Mouse (Mus musculus): ENCODE data around the gene Cyp1a2. TPM values are rescaled to one million over a fixed set of nuclear protein-coding genes. Genes with fewer than 3 reads are reported as not detected.

Gene Cyp1a2
- polyA plus RNA-seq (2015; fragmentation: Nextera tagmentation; extraction: Ambion mirVana): not detected in 2 replicates

GRCm38 (mm10) chr9:57683520-57683919 is at the start of gene Cyp1a2:
Gene Cyp1a2 (minus strand): TSS chr9:57683703.
- no peak within 1 kb of the TSS for H3K27ac ChIP-seq (ENCODE audit: low read length)
- H3K36me3 ChIP-seq (ENCODE audit: control insufficient read depth, insufficient read depth, low read length): no peaks in the 10 kb centered on the region
- H3K4me3 ChIP-seq (ENCODE audit: low read depth, low read length): no peak within 1 kb of the TSS
- no peak within 1 kb of the TSS for H3K9ac ChIP-seq (ENCODE audit: low read depth, low read length)
- no peaks in the 10 kb centered on the region for H3K4me1 ChIP-seq (ENCODE audit: control insufficient read depth, insufficient read depth, low read length)
- H3K4me2 ChIP-seq (ENCODE audit: low read length): no peak within 1 kb of the TSS
- 75% methylated on average over 5 of the region's 5 CpGs for WGBS
- H3K27me3 ChIP-seq (ENCODE audit: control insufficient read depth, insufficient read depth, low read depth, low read length): no peaks in the 10 kb centered on the region
- H3K9me3 ChIP-seq (replicated peaks; ENCODE audit: control insufficient read depth, low read length, poor library complexity, severe bottlenecking): no peaks in the 10 kb centered on the region
- no peak for ATAC-seq

GRCm38 (mm10) chr9:57728312-57728711 is 44.8 kb upstream of the Cyp1a2 start:
- no peak overlapping the region for H3K4me3 ChIP-seq (ENCODE audit: low read depth, low read length)
- no peaks in the 10 kb centered on the region for H3K27me3 ChIP-seq (ENCODE audit: control insufficient read depth, insufficient read depth, low read depth, low read length)
- no peak overlapping the region for H3K27ac ChIP-seq (ENCODE audit: low read length)
- peaks cover 6% of the 10 kb centered on the region; the same call in 1 of the 2 replicates for H3K36me3 ChIP-seq (ENCODE audit: control insufficient read depth, insufficient read depth, low read length)
- no peaks in the 10 kb centered on the region for H3K4me1 ChIP-seq (ENCODE audit: control insufficient read depth, insufficient read depth, low read length)
- H3K9me3 ChIP-seq (replicated peaks; ENCODE audit: control insufficient read depth, low read length, poor library complexity, severe bottlenecking): no peaks in the 10 kb centered on the region
- H3K4me2 ChIP-seq (ENCODE audit: low read length): no peak overlapping the region
- ATAC-seq: no peak
- no peak overlapping the region for H3K9ac ChIP-seq (ENCODE audit: low read depth, low read length)
- WGBS: 97% methylated on average over 1 of the region's 1 CpGs

GRCm38 (mm10) chr9:57724701-57725100 is 41.2 kb upstream of the Cyp1a2 start:
- no peak overlapping the region for H3K4me3 ChIP-seq (ENCODE audit: low read depth, low read length)
- H3K27me3 ChIP-seq (ENCODE audit: control insufficient read depth, insufficient read depth, low read depth, low read length): no peaks in the 10 kb centered on the region
- H3K36me3 ChIP-seq (ENCODE audit: control insufficient read depth, insufficient read depth, low read length): peaks cover 16% of the 10 kb centered on the region
- H3K9ac ChIP-seq (ENCODE audit: low read depth, low read length): no peak overlapping the region
- no peaks in the 10 kb centered on the region for H3K4me1 ChIP-seq (ENCODE audit: control insufficient read depth, insufficient read depth, low read length)
- WGBS: 95% methylated on average over 3 of the region's 3 CpGs
- H3K9me3 ChIP-seq (replicated peaks; ENCODE audit: control insufficient read depth, low read length, poor library complexity, severe bottlenecking): no peaks in the 10 kb centered on the region
- H3K27ac ChIP-seq (ENCODE audit: low read length): no peak overlapping the region
- no peak overlapping the region for H3K4me2 ChIP-seq (ENCODE audit: low read length)
- no peak for ATAC-seq

- H3K4me3 ChIP-seq (ENCODE audit: low read depth, low read length): no peak overlapping the region
- H3K36me3 ChIP-seq (ENCODE audit: control insufficient read depth, insufficient read depth, low read length): peaks cover 16% of the 10 kb centered on the region
- H3K9me3 ChIP-seq (replicated peaks; ENCODE audit: control insufficient read depth, low read length, poor library complexity, severe bottlenecking): no peaks in the 10 kb centered on the region
- no peak for ATAC-seq
- 88% methylated on average over 5 of the region's 5 CpGs for WGBS
- no peak overlapping the region for H3K27ac ChIP-seq (ENCODE audit: low read length)
- H3K4me1 ChIP-seq (ENCODE audit: control insufficient read depth, insufficient read depth, low read length): no peaks in the 10 kb centered on the region
- H3K27me3 ChIP-seq (ENCODE audit: control insufficient read depth, insufficient read depth, low read depth, low read length): no peaks in the 10 kb centered on the region
- H3K4me2 ChIP-seq (ENCODE audit: low read length): no peak overlapping the region
- no peak overlapping the region for H3K9ac ChIP-seq (ENCODE audit: low read depth, low read length)
Measured at GRCm38 (mm10) chr9:57723796-57724195, 40.3 kb upstream of the Cyp1a2 start.

- H3K9me3 ChIP-seq (replicated peaks; ENCODE audit: control insufficient read depth, low read length, poor library complexity, severe bottlenecking): no peaks in the 10 kb centered on the region
- no peak overlapping the region for H3K4me3 ChIP-seq (ENCODE audit: low read depth, low read length)
- no peak overlapping the region for H3K27ac ChIP-seq (ENCODE audit: low read length)
- H3K36me3 ChIP-seq (ENCODE audit: control insufficient read depth, insufficient read depth, low read length): peaks cover 19% of the 10 kb centered on the region
- WGBS: 79% methylated on average over 5 of the region's 5 CpGs
- no peak overlapping the region for H3K9ac ChIP-seq (ENCODE audit: low read depth, low read length)
- no peak overlapping the region for H3K4me2 ChIP-seq (ENCODE audit: low read length)
- no peaks in the 10 kb centered on the region for H3K4me1 ChIP-seq (ENCODE audit: control insufficient read depth, insufficient read depth, low read length)
- H3K27me3 ChIP-seq (ENCODE audit: control insufficient read depth, insufficient read depth, low read depth, low read length): no peaks in the 10 kb centered on the region
- ATAC-seq: no peak
Measured at GRCm38 (mm10) chr9:57723315-57723715, 39.8 kb upstream of the Cyp1a2 start.

- H3K4me2 ChIP-seq (ENCODE audit: low read length): no peak overlapping the region
- H3K36me3 ChIP-seq (ENCODE audit: control insufficient read depth, insufficient read depth, low read length): peaks cover 21% of the 10 kb centered on the region
- WGBS: 82% methylated on average over 1 of the region's 1 CpGs
- no peak overlapping the region for H3K4me3 ChIP-seq (ENCODE audit: low read depth, low read length)
- H3K9me3 ChIP-seq (replicated peaks; ENCODE audit: control insufficient read depth, low read length, poor library complexity, severe bottlenecking): no peaks in the 10 kb centered on the region
- ATAC-seq: no peak
- no peak overlapping the region for H3K27ac ChIP-seq (ENCODE audit: low read length)
- no peaks in the 10 kb centered on the region for H3K27me3 ChIP-seq (ENCODE audit: control insufficient read depth, insufficient read depth, low read depth, low read length)
- H3K9ac ChIP-seq (ENCODE audit: low read depth, low read length): no peak overlapping the region
- no peaks in the 10 kb centered on the region for H3K4me1 ChIP-seq (ENCODE audit: control insufficient read depth, insufficient read depth, low read length)
Measured at GRCm38 (mm10) chr9:57722371-57722770, 38.9 kb upstream of the Cyp1a2 start.

- WGBS: 95% methylated on average over 3 of the region's 3 CpGs
- Histone ChIP-seq H3K27me3 (ENCODE audit: control insufficient read depth, insufficient read depth, low read depth, low read length) (no peaks in the 10 kb centered on the region), H3K27ac (ENCODE audit: low read length) (no peak overlapping the region), H3K4me1 (ENCODE audit: control insufficient read depth, insufficient read depth, low read length) (no peaks in the 10 kb centered on the region), H3K4me3 (ENCODE audit: low read depth, low read length) (no peak overlapping the region), H3K9ac (ENCODE audit: low read depth, low read length) (no peak overlapping the region), H3K4me2 (ENCODE audit: low read length) (no peak overlapping the region), H3K9me3 (replicated peaks; ENCODE audit: control insufficient read depth, low read length, poor library complexity, severe bottlenecking) (no peaks in the 10 kb centered on the region), H3K36me3 (ENCODE audit: control insufficient read depth, insufficient read depth, low read length) (peaks cover 28% of the 10 kb centered on the region)
- no peak for ATAC-seq
Measured at GRCm38 (mm10) chr9:57720736-57721135, 37.2 kb upstream of the Cyp1a2 start.

- H3K27ac ChIP-seq (ENCODE audit: low read length): no peak overlapping the region
- H3K27me3 ChIP-seq (ENCODE audit: control insufficient read depth, insufficient read depth, low read depth, low read length): no peaks in the 10 kb centered on the region
- ATAC-seq: no peak
- H3K36me3 ChIP-seq (ENCODE audit: control insufficient read depth, insufficient read depth, low read length): peaks cover 42% of the 10 kb centered on the region
- 85% methylated on average over 7 of the region's 7 CpGs for WGBS
- no peak overlapping the region for H3K9ac ChIP-seq (ENCODE audit: low read depth, low read length)
- H3K4me2 ChIP-seq (ENCODE audit: low read length): no peak overlapping the region
- no peaks in the 10 kb centered on the region for H3K4me1 ChIP-seq (ENCODE audit: control insufficient read depth, insufficient read depth, low read length)
- H3K4me3 ChIP-seq (ENCODE audit: low read depth, low read length): no peak overlapping the region
- no peaks in the 10 kb centered on the region for H3K9me3 ChIP-seq (replicated peaks; ENCODE audit: control insufficient read depth, low read length, poor library complexity, severe bottlenecking)
Measured at GRCm38 (mm10) chr9:57718408-57718807, 34.9 kb upstream of the Cyp1a2 start.

GRCm38 (mm10) chr9:57712194-57712593 is 28.7 kb upstream of the Cyp1a2 start:
- Histone ChIP-seq H3K27me3 (ENCODE audit: control insufficient read depth, insufficient read depth, low read depth, low read length) (no peaks in the 10 kb centered on the region), H3K4me1 (ENCODE audit: control insufficient read depth, insufficient read depth, low read length) (peaks cover 16% of the 10 kb centered on the region), H3K4me3 (ENCODE audit: low read depth, low read length) (no peak overlapping the region), H3K4me2 (ENCODE audit: low read length) (no peak overlapping the region), H3K9ac (ENCODE audit: low read depth, low read length) (no peak overlapping the region), H3K9me3 (replicated peaks; ENCODE audit: control insufficient read depth, low read length, poor library complexity, severe bottlenecking) (0 out of 2 replicates have a peak, but pooled peaks cover 2% of the 10 kb centered on the region), H3K36me3 (ENCODE audit: control insufficient read depth, insufficient read depth, low read length) (peaks cover 25% of the 10 kb centered on the region), H3K27ac (ENCODE audit: low read length) (no peak overlapping the region)
- whole genome bisulfite sequencing: 67% methylated on average over 2 of the region's 2 CpGs
- no peak for ATAC-seq
